Mouse (Mus musculus) ES-E14 (cell line): ENCODE measurements around the gene Commd1.

Source experiments
- CHD2 ChIP-seq: IDR thresholded peaks from 2 replicates; pipeline ENCODE4 v1.6.1; 2014; ENCODE audit warnings: mild to moderate bottlenecking, low read depth, low read length, inconsistent platforms
- HCFC1 ChIP-seq: IDR thresholded peaks from 2 replicates; pipeline ENCODE4 v1.6.1; 2012; ENCODE audit warnings: low read length, inconsistent platforms, borderline replicate concordance; ENCODE audit not compliant: insufficient read depth
- ZNF384 ChIP-seq: IDR thresholded peaks from 2 replicates; pipeline ENCODE4 v1.6.1; 2012; ENCODE audit warnings: low read depth, low read length, inconsistent platforms

GRCm38 (mm10) chr11:22864305-22865060 lies 117.7 kb downstream of the Commd1 start:
- TF ChIP-seq CHD2 (no peak), HCFC1 (no peak), ZNF384 (no peak)
